Mouse (Mus musculus) limb, embryonic 15.5 days (tissue): ENCODE measurements around the gene Tuba8. TPM values are rescaled to one million over a fixed set of nuclear protein-coding genes. Genes with fewer than 3 reads are reported as not detected.

Source experiments
- ATAC-seq: fragments of 200-750 bp; cut with Nextera tagmentation; 2 replicates; pipeline ENCODE4 v1.8.0; 2017; ENCODE audit warnings: low read depth, moderate TSS enrichment; ENCODE audit not compliant: insufficient number of reproducible peaks, low FRiP score, low TSS enrichment
- H3K27ac ChIP-seq: fragments of 300-500 bp; sonication (generic); 2 replicates; pipeline ENCODE4 v1.5.1; 2015; ENCODE audit warnings: moderate library complexity, mild to moderate bottlenecking, inconsistent platforms
- H3K27me3 ChIP-seq: fragments of 300-500 bp; sonication (generic); 2 replicates; pipeline ENCODE4 v1.6.1; 2015; ENCODE audit warnings: inconsistent platforms
- H3K36me3 ChIP-seq: fragments of 300-500 bp; sonication (generic); 2 replicates; pipeline ENCODE4 v1.6.1; 2015; ENCODE audit warnings: inconsistent platforms
- H3K4me1 ChIP-seq: fragments of 300-500 bp; sonication (generic); 2 replicates; pipeline ENCODE4 v1.6.1; 2015; ENCODE audit warnings: inconsistent platforms
- H3K4me2 ChIP-seq: fragments of 300-500 bp; sonication (generic); 2 replicates; pipeline ENCODE4 v1.6.1; 2015; ENCODE audit warnings: mild to moderate bottlenecking, inconsistent platforms
- H3K4me3 ChIP-seq: fragments of 300-500 bp; sonication (generic); 2 replicates; pipeline ENCODE4 v1.5.1; 2015; ENCODE audit warnings: mild to moderate bottlenecking, inconsistent platforms
- H3K9ac ChIP-seq: fragments of 300-500 bp; sonication (generic); 2 replicates; pipeline ENCODE4 v1.6.1; 2015; ENCODE audit warnings: inconsistent platforms
- H3K9me3 ChIP-seq: fragments of 300-500 bp; sonication (generic); 2 replicates; pipeline ENCODE4 v1.6.1; 2016; ENCODE audit warnings: inconsistent platforms
- WGBS: fragments of 180-500 bp; shearing (Covaris S2); methylation state at CpG from one replicate; pipeline ENCODE4 v1.1.7; 2015; 5-methylcytosine and 5-hydroxymethylcytosine counted together
- polyA plus RNA-seq: library from polyadenylated mRNA; unstranded; fragments of >200 nt; fragmentation: Nextera tagmentation; extraction: Ambion mirVana; gene quantifications from 2 replicates; pipeline ENCODE4 v1.2.1, GENCODE M21; 2015

Tuba8 gene
- polyA plus RNA-seq, 1 experiment from 2014 or later, result 16.3 TPM

GRCm38 (mm10) chr6:121274356-121274755 is 63.9 kb downstream of the Tuba8 start:
- Histone ChIP-seq H3K27me3 (no peaks in the 10 kb centered on the region; the same call in 1 of the 2 replicates), H3K4me2 (no peak overlapping the region), H3K9me3 (no peaks in the 10 kb centered on the region), H3K27ac (no peak overlapping the region), H3K9ac (no peak overlapping the region), H3K36me3 (no peaks in the 10 kb centered on the region), H3K4me1 (0 out of 2 replicates have a peak, but pooled peaks cover 5% of the 10 kb centered on the region), H3K4me3 (no peak overlapping the region)
- WGBS, result 82% methylated on average over 3 of the region's 3 CpGs
- ATAC-seq, result no peak

Other genes starting within 250 kb of the Tuba8 start
- gene Mical3, start 79.7 kb upstream of the Tuba8 start, polyA plus RNA-seq, result 9.6 and 9.7 TPM in 2 replicates
- 10.5 and 11.3 TPM in 2 replicates for gene Pex26, start 27.0 kb upstream of the Tuba8 start, polyA plus RNA-seq
- 1.7 and 2.0 TPM in 2 replicates for gene Usp18, start 35.2 kb downstream of the Tuba8 start, polyA plus RNA-seq
- 2.3 and 4.6 TPM in 2 replicates for gene Slc6a13, start 89.5 kb downstream of the Tuba8 start, polyA plus RNA-seq
- 0.28 TPM in 1 of 2 replicates, not detected in the other for gene Slc6a12, start 132.4 kb downstream of the Tuba8 start, polyA plus RNA-seq